Mouse (Mus musculus) hindbrain, embryonic 10.5 days (tissue): Measurements from ENCODE around the gene Nfix. TPM values are rescaled to one million over a fixed set of nuclear protein-coding genes. Genes with fewer than 3 reads are reported as not detected.

Source experiments
- DNase-seq: peaks from one replicate; pipeline ENCODE4 v3.0.0-alpha.2; 2017; ENCODE audit warnings: low spot score
- H3K27ac ChIP-seq: fragments of 300-500 bp; sonication (generic); 2 replicates; pipeline ENCODE4 v1.5.1; 2016; ENCODE audit warnings: mild to moderate bottlenecking, moderate library complexity
- H3K27me3 ChIP-seq: fragments of 300-500 bp; sonication (generic); 2 replicates; pipeline ENCODE4 v1.6.1; 2016; ENCODE audit warnings: mild to moderate bottlenecking; ENCODE audit not compliant: poor library complexity, insufficient read depth, severe bottlenecking
- H3K36me3 ChIP-seq: fragments of 300-500 bp; sonication (generic); 2 replicates; pipeline ENCODE4 v1.6.1; 2016; ENCODE audit warnings: mild to moderate bottlenecking, moderate library complexity
- H3K4me1 ChIP-seq: fragments of 300-500 bp; sonication (generic); replicated peaks from 2 replicates; pipeline ENCODE4 v1.6.1; 2016; ENCODE audit warnings: mild to moderate bottlenecking
- H3K4me3 ChIP-seq: fragments of 300-500 bp; sonication (generic); 2 replicates; pipeline ENCODE4 v1.5.1; 2016; ENCODE audit warnings: mild to moderate bottlenecking, moderate library complexity
- H3K9me3 ChIP-seq: fragments of 300-500 bp; sonication (generic); 2 replicates; pipeline ENCODE4 v1.6.1; 2016; ENCODE audit warnings: mild to moderate bottlenecking, moderate library complexity
- WGBS: fragments of 180-500 bp; shearing (Covaris S2); methylation state at CpG from one replicate; pipeline ENCODE4 v1.1.7; 2016; 5-methylcytosine and 5-hydroxymethylcytosine counted together
- polyA plus RNA-seq: library from polyadenylated mRNA; unstranded; fragments of >200 nt; fragmentation: Nextera tagmentation; extraction: Ambion mirVana; gene quantifications from 2 replicates; pipeline ENCODE4 v1.2.1, GENCODE M21; 2016

Nfix gene
- polyA plus RNA-seq, 1 experiment from 2014 or later, result 0.29 TPM

- H3K9me3 ChIP-seq, result no peaks in the 10 kb centered on the region
- H3K36me3 ChIP-seq, result no peaks in the 10 kb centered on the region
- peaks cover 100% of the 10 kb centered on the region for H3K27me3 ChIP-seq
- DNase-seq, result no peak
- no peak overlapping the region for H3K27ac ChIP-seq
- peaks cover 31% of the 10 kb centered on the region for H3K4me1 ChIP-seq
- H3K4me3 ChIP-seq, result no peak overlapping the region
- 14% methylated on average over 5 of the region's 5 CpGs for WGBS
Measured at GRCm38 (mm10) chr8:84771000-84771687, 29.0 kb downstream of the Nfix start.

GRCm38 (mm10) chr8:84770100-84770953 is 29.8 kb downstream of the Nfix start:
- Histone ChIP-seq H3K36me3 (no peaks in the 10 kb centered on the region), H3K4me1 (peaks cover 40% of the 10 kb centered on the region), H3K4me3 (no peak overlapping the region), H3K27ac (no peak overlapping the region), H3K27me3 (peaks cover 100% of the 10 kb centered on the region), H3K9me3 (no peaks in the 10 kb centered on the region)
- DNase-seq, result no peak
- 28% methylated on average over 12 of the region's 12 CpGs for WGBS

- no peak overlapping the region for H3K27ac ChIP-seq
- 87% methylated on average over 8 of the region's 8 CpGs for WGBS
- DNase-seq, result no peak
- H3K27me3 ChIP-seq, result peaks cover 100% of the 10 kb centered on the region
- no peak overlapping the region for H3K4me3 ChIP-seq
- peaks cover 40% of the 10 kb centered on the region for H3K4me1 ChIP-seq
- no peaks in the 10 kb centered on the region for H3K36me3 ChIP-seq
- H3K9me3 ChIP-seq, result no peaks in the 10 kb centered on the region
Measured at GRCm38 (mm10) chr8:84769324-84769723, 30.8 kb downstream of the Nfix start.

- Histone ChIP-seq H3K27ac (no peak overlapping the region), H3K27me3 (peaks cover 100% of the 10 kb centered on the region), H3K36me3 (no peaks in the 10 kb centered on the region), H3K4me1 (peaks cover 33% of the 10 kb centered on the region), H3K9me3 (no peaks in the 10 kb centered on the region), H3K4me3 (no peak overlapping the region)
- 83% methylated on average over 14 of the region's 14 CpGs for WGBS
- no peak for DNase-seq
Measured at GRCm38 (mm10) chr8:84768343-84769095, 31.6 kb downstream of the Nfix start.

- H3K4me1 ChIP-seq, result peaks cover 31% of the 10 kb centered on the region
- DNase-seq, result no peak
Measured at GRCm38 (mm10) chr8:84767221-84767620, 32.9 kb downstream of the Nfix start.

GRCm38 (mm10) chr8:84766422-84766821 is 33.7 kb downstream of the Nfix start:
- Histone ChIP-seq H3K36me3 (no peaks in the 10 kb centered on the region), H3K27ac (no peak overlapping the region), H3K4me1 (peaks cover 27% of the 10 kb centered on the region), H3K27me3 (peaks cover 100% of the 10 kb centered on the region), H3K9me3 (no peaks in the 10 kb centered on the region), H3K4me3 (no peak overlapping the region)
- 53% methylated on average over 9 of the region's 9 CpGs for WGBS
- DNase-seq, result no peak

More at GRCm38 (mm10) chr8:84767221-84767620, 32.9 kb downstream of the Nfix start:
- Histone ChIP-seq H3K27ac (no peak overlapping the region), H3K4me3 (no peak overlapping the region), H3K27me3 (peaks cover 100% of the 10 kb centered on the region), H3K36me3 (no peaks in the 10 kb centered on the region), H3K9me3 (no peaks in the 10 kb centered on the region)
- WGBS, result 79% methylated on average over 10 of the region's 10 CpGs

GRCm38 (mm10) chr8:84765629-84766028 is 34.5 kb downstream of the Nfix start:
- 7% methylated on average over 10 of the region's 10 CpGs for WGBS
- Histone ChIP-seq H3K4me3 (0 out of 2 replicates have a peak overlapping the region, but pooled peaks have one; percentile 14), H3K27me3 (peaks cover 100% of the 10 kb centered on the region), H3K9me3 (no peaks in the 10 kb centered on the region), H3K4me1 (peaks cover 27% of the 10 kb centered on the region), H3K27ac (no peak overlapping the region), H3K36me3 (no peaks in the 10 kb centered on the region)
- no peak for DNase-seq

- Histone ChIP-seq H3K36me3 (no peaks in the 10 kb centered on the region), H3K4me3 (no peak overlapping the region), H3K27me3 (peaks cover 99% of the 10 kb centered on the region), H3K27ac (no peak overlapping the region), H3K4me1 (peaks cover 31% of the 10 kb centered on the region), H3K9me3 (no peaks in the 10 kb centered on the region)
- 70% methylated on average over 17 of the region's 17 CpGs for WGBS
- DNase-seq, result no peak
Measured at GRCm38 (mm10) chr8:84764870-84765495, 35.2 kb downstream of the Nfix start.

- no peaks in the 10 kb centered on the region for H3K36me3 ChIP-seq
- DNase-seq, result no peak
- WGBS, result 58% methylated on average over 4 of the region's 4 CpGs
- H3K9me3 ChIP-seq, result no peaks in the 10 kb centered on the region
- H3K4me1 ChIP-seq, result peaks cover 31% of the 10 kb centered on the region
- H3K27ac ChIP-seq, result no peak overlapping the region
- H3K4me3 ChIP-seq, result no peak overlapping the region
- peaks cover 99% of the 10 kb centered on the region for H3K27me3 ChIP-seq
Measured at GRCm38 (mm10) chr8:84764100-84764499, 36.0 kb downstream of the Nfix start.

GRCm38 (mm10) chr8:84760901-84761300 is 39.2 kb downstream of the Nfix start:
- Histone ChIP-seq H3K9me3 (no peaks in the 10 kb centered on the region), H3K36me3 (no peaks in the 10 kb centered on the region), H3K4me3 (no peak overlapping the region), H3K27me3 (peaks cover 99% of the 10 kb centered on the region), H3K4me1 (peaks cover 28% of the 10 kb centered on the region), H3K27ac (no peak overlapping the region)
- 33% methylated on average over 2 of the region's 2 CpGs for WGBS
- no peak for DNase-seq

GRCm38 (mm10) chr8:84760405-84760805 is 39.7 kb downstream of the Nfix start:
- peaks cover 99% of the 10 kb centered on the region for H3K27me3 ChIP-seq
- no peak overlapping the region for H3K4me3 ChIP-seq
- no peaks in the 10 kb centered on the region for H3K9me3 ChIP-seq
- no peaks in the 10 kb centered on the region for H3K36me3 ChIP-seq
- peaks cover 23% of the 10 kb centered on the region for H3K4me1 ChIP-seq
- H3K27ac ChIP-seq, result no peak overlapping the region
- no peak for DNase-seq
- WGBS, result 47% methylated on average over 7 of the region's 7 CpGs

- no peak for DNase-seq
Measured at GRCm38 (mm10) chr8:84759718-84760117, 40.4 kb downstream of the Nfix start.

More at GRCm38 (mm10) chr8:84759718-84760117, 40.4 kb downstream of the Nfix start:
- Histone ChIP-seq H3K36me3 (no peaks in the 10 kb centered on the region), H3K4me3 (no peak overlapping the region), H3K27me3 (peaks cover 99% of the 10 kb centered on the region), H3K4me1 (peaks cover 16% of the 10 kb centered on the region; the same call in 1 of the 2 replicates), H3K27ac (no peak overlapping the region), H3K9me3 (no peaks in the 10 kb centered on the region)
- WGBS, result 85% methylated on average over 10 of the region's 10 CpGs
